ENCODE assay signal across 7 mouse cellular contexts in genomic region chr9:96705576-96706285, GRCm38 (mm10). TPM values are rescaled to one million over a fixed set of nuclear protein-coding genes. Genes with fewer than 3 reads are reported as not detected.
DNase-seq lines count a peak whose midpoint lies in the region; ATAC-seq lines count a peak whose summit lies in the region.

No protein-coding gene starts in this region.

- no peak overlapping the region for H3K4me3 ChIP-seq in hindbrain, embryonic 16.5 days (ENCODE audit: low read length)
- H3K4me3 ChIP-seq in liver, embryonic 12.5 days: no peak overlapping the region

- WGBS in hindbrain, embryonic 16.5 days: 47% methylated on average over 11 of the region's 11 CpGs
- 25% methylated on average over 11 of the region's 11 CpGs for WGBS in liver, embryonic 12.5 days (ENCODE audit: insufficient replicate concordance)

- H3K36me3 ChIP-seq in hindbrain, embryonic 16.5 days (ENCODE audit: control insufficient read depth, insufficient read depth, low read length): peaks cover 3% of the 10 kb centered on the region; the same call in 1 of the 2 replicates
- H3K36me3 ChIP-seq in liver, embryonic 12.5 days: 0 out of 2 replicates have a peak, but pooled peaks cover 4% of the 10 kb centered on the region

- H3K27ac ChIP-seq in hindbrain, embryonic 16.5 days (ENCODE audit: low read depth, low read length): peak overlapping the region; percentile 68
- peak overlapping the region; percentile 77 for H3K27ac ChIP-seq in liver, embryonic 12.5 days

- H3K9ac ChIP-seq in hindbrain, embryonic 16.5 days (ENCODE audit: low read depth, low read length): no peak overlapping the region
- H3K9ac ChIP-seq in liver, embryonic 12.5 days: no peak overlapping the region; the same call in 1 of the 2 replicates

- DNase-seq in T-cell, adult 2 months (ENCODE audit: low spot score): peak; percentile 86
- DNase-seq in cerebellum, postnatal 10 days: peak; percentile 66 to 73
- peak; percentile 66 to 69 for DNase-seq in gastrocnemius, adult 8-10 months (ENCODE audit: low spot score in 2 of 2)
- peak; percentile 53 for DNase-seq in neural tube, embryonic 10.5 days (ENCODE audit: extremely low spot score, low spot score)
- peak; percentile 77 for DNase-seq in thymus, postnatal 4 days

- no peak overlapping the region for H3K4me2 ChIP-seq in hindbrain, embryonic 16.5 days (ENCODE audit: low read length)
- peak overlapping the region; percentile 33 for H3K4me2 ChIP-seq in liver, embryonic 12.5 days

- peaks cover 9% of the 10 kb centered on the region for H3K4me1 ChIP-seq in hindbrain, embryonic 16.5 days (ENCODE audit: control insufficient read depth, insufficient read depth, low read depth, low read length)
- H3K4me1 ChIP-seq in liver, embryonic 12.5 days: peaks cover 20% of the 10 kb centered on the region

- ATAC-seq in hindbrain, embryonic 16.5 days: peak; percentile 56; the same call in 1 of the 2 replicates
- ATAC-seq in liver, embryonic 12.5 days: peak; percentile 86

- H3K27me3 ChIP-seq in hindbrain, embryonic 16.5 days (replicated peaks; ENCODE audit: control insufficient read depth, insufficient read depth, low read length): no peaks in the 10 kb centered on the region
- no peaks in the 10 kb centered on the region for H3K27me3 ChIP-seq in liver, embryonic 12.5 days (replicated peaks)

- no peaks in the 10 kb centered on the region for H3K9me3 ChIP-seq in hindbrain, embryonic 16.5 days (ENCODE audit: control insufficient read depth, low read length)
- H3K9me3 ChIP-seq in liver, embryonic 12.5 days (replicated peaks): no peaks in the 10 kb centered on the region

RNA-seq across cellular contexts. Expression of gene Zbtb38, which starts 46.9 kb away (rescaled TPM):
- total RNA-seq in gastrocnemius, adult 8-10 months (2022): 10 to 100 TPM; 32.6 to 33.9 (median 32.9) TPM
- 42.5 and 43.8 TPM in 2 replicates for polyA plus RNA-seq in hindbrain, embryonic 16.5 days (2015; fragmentation: Nextera tagmentation; extraction: Ambion mirVana)
- 6.8 and 7.0 TPM in 2 replicates for polyA plus RNA-seq in liver, embryonic 12.5 days (2016; fragmentation: Nextera tagmentation; extraction: Ambion mirVana)
